Mouse (Mus musculus) bone marrow macrophage, adult 2 months (primary cell): ENCODE measurements at regions not wholly inside any gene's neighbourhood (a gene's known extent, or its start where the extent isn't known, plus 50 kb on each side); places are given as distances from the start of the nearest gene placed in this dataset.

Source experiments
- H3K27ac ChIP-seq: 2 replicates; pipeline ENCODE4 v1.5.1; 2012; ENCODE audit warnings: low read depth, low read length; ENCODE audit not compliant: insufficient read depth
- H3K4me1 ChIP-seq: 2 replicates; pipeline ENCODE4 v1.6.1; 2012; ENCODE audit warnings: low read length; ENCODE audit not compliant: control insufficient read depth, insufficient read depth
- H3K4me3 ChIP-seq: 2 replicates; pipeline ENCODE4 v1.5.1; 2012; ENCODE audit warnings: mild to moderate bottlenecking, low read length, moderate library complexity; ENCODE audit not compliant: insufficient read depth
- CTCF ChIP-seq: IDR thresholded peaks from 2 replicates; pipeline ENCODE4 v1.5.1; 2012; ENCODE audit warnings: low read depth, mild to moderate bottlenecking, low read length, moderate library complexity
- POLR2A ChIP-seq: IDR thresholded peaks from 2 replicates; pipeline ENCODE4 v1.6.1; 2012; ENCODE audit warnings: mild to moderate bottlenecking, low read depth, low read length, borderline replicate concordance

- no peak for TF ChIP-seq POLR2A
- no peak for TF ChIP-seq CTCF
- Histone ChIP-seq H3K4me1 (no peaks in the 10 kb centered on the region), H3K4me3 (no peak overlapping the region), H3K27ac (no peak overlapping the region)
These were observed 882.5 kb downstream of the Stpg2 start for GRCm38 (mm10) chr3:140088019-140088418.

GRCm38 (mm10) chr3:140091900-140092299, 886.4 kb downstream of the Stpg2 start:
- TF ChIP-seq CTCF (no peak), POLR2A (no peak)
- no peaks in the 10 kb centered on the region for H3K4me1 ChIP-seq
- no peak overlapping the region for H3K4me3 ChIP-seq
- no peak overlapping the region for H3K27ac ChIP-seq

GRCm38 (mm10) chr3:140096854-140097540, 891.5 kb downstream of the Stpg2 start:
- H3K4me1 ChIP-seq, result no peaks in the 10 kb centered on the region
- TF ChIP-seq CTCF (no peak), POLR2A (no peak)
- no peak overlapping the region for H3K4me3 ChIP-seq
- H3K27ac ChIP-seq, result no peak overlapping the region

- H3K4me1 ChIP-seq, result no peaks in the 10 kb centered on the region
- TF ChIP-seq POLR2A (no peak), CTCF (no peak)
- H3K27ac ChIP-seq, result no peak overlapping the region
- H3K4me3 ChIP-seq, result no peak overlapping the region
These were observed 903.9 kb downstream of the Stpg2 start for GRCm38 (mm10) chr3:140109401-140109800.

GRCm38 (mm10) chr3:140111414-140112172, 906.1 kb downstream of the Stpg2 start:
- no peak overlapping the region for H3K27ac ChIP-seq
- TF ChIP-seq CTCF (no peak), POLR2A (no peak)
- no peaks in the 10 kb centered on the region for H3K4me1 ChIP-seq
- no peak overlapping the region for H3K4me3 ChIP-seq

GRCm38 (mm10) chr3:140115116-140115515, 909.6 kb downstream of the Stpg2 start:
- Histone ChIP-seq H3K4me1 (no peaks in the 10 kb centered on the region), H3K27ac (no peak overlapping the region), H3K4me3 (no peak overlapping the region)
- TF ChIP-seq CTCF, result no peak
- TF ChIP-seq POLR2A, result no peak

GRCm38 (mm10) chr3:140127310-140127709, 921.8 kb downstream of the Stpg2 start:
- no peak overlapping the region for H3K4me3 ChIP-seq
- H3K4me1 ChIP-seq, result no peaks in the 10 kb centered on the region
- no peak overlapping the region for H3K27ac ChIP-seq
- TF ChIP-seq CTCF, result no peak
- no peak for TF ChIP-seq POLR2A

GRCm38 (mm10) chr3:140129065-140129778, 923.7 kb downstream of the Stpg2 start:
- Histone ChIP-seq H3K4me1 (no peaks in the 10 kb centered on the region), H3K4me3 (no peak overlapping the region), H3K27ac (no peak overlapping the region)
- TF ChIP-seq CTCF, result no peak
- no peak for TF ChIP-seq POLR2A

- Histone ChIP-seq H3K27ac (no peak overlapping the region), H3K4me1 (no peaks in the 10 kb centered on the region), H3K4me3 (no peak overlapping the region)
- no peak for TF ChIP-seq CTCF
- no peak for TF ChIP-seq POLR2A
These were observed 938.4 kb downstream of the Stpg2 start for GRCm38 (mm10) chr3:140143900-140144299.

- no peak for TF ChIP-seq CTCF
- Histone ChIP-seq H3K4me3 (no peak overlapping the region), H3K4me1 (no peaks in the 10 kb centered on the region), H3K27ac (no peak overlapping the region)
These were observed 941.9 kb downstream of the Stpg2 start for GRCm38 (mm10) chr3:140147158-140147933.
